Mouse (Mus musculus) midbrain, embryonic 10.5 days (tissue): ENCODE measurements around the gene Olfr921. TPM values are rescaled to one million over a fixed set of nuclear protein-coding genes. Genes with fewer than 3 reads are reported as not detected.

Experiments used
- polyA plus RNA-seq: library from polyadenylated mRNA; unstranded; fragments of >200 nt; fragmentation: Nextera tagmentation; extraction: Ambion mirVana; gene quantifications from 2 replicates; pipeline ENCODE4 v1.2.1, GENCODE M21; 2016

Olfr921 gene
- polyA plus RNA-seq, 1 experiment from 2014 or later = not detected

Other genes with a start within 250 kb of the Olfr921 start
- not detected in 2 replicates for gene Olfr910, start 235.2 kb upstream of the Olfr921 start, polyA plus RNA-seq
- gene Olfr912, start 192.9 kb upstream of the Olfr921 start, polyA plus RNA-seq = not detected in 2 replicates
- gene Olfr913, start 180.3 kb upstream of the Olfr921 start, polyA plus RNA-seq = not detected in 2 replicates
- gene Olfr914, start 168.0 kb upstream of the Olfr921 start, polyA plus RNA-seq = not detected in 2 replicates
- gene Olfr916, start 113.2 kb upstream of the Olfr921 start, polyA plus RNA-seq = not detected in 2 replicates
- gene Olfr917, start 107.2 kb upstream of the Olfr921 start, polyA plus RNA-seq = not detected in 2 replicates
- not detected in 2 replicates for gene Olfr918, start 98.5 kb upstream of the Olfr921 start, polyA plus RNA-seq
- gene Olfr919, start 69.4 kb upstream of the Olfr921 start, polyA plus RNA-seq = not detected in 2 replicates
- 6.0 and 7.2 TPM in 2 replicates for gene Vwa5a, start 54.8 kb upstream of the Olfr921 start, polyA plus RNA-seq
- 0.02 TPM in 1 of 2 replicates, not detected in the other for gene Olfr920, start 20.8 kb upstream of the Olfr921 start, polyA plus RNA-seq
- not detected in 2 replicates for gene Olfr922, start 41.5 kb downstream of the Olfr921 start, polyA plus RNA-seq
- not detected in 2 replicates for gene Olfr923, start 53.5 kb downstream of the Olfr921 start, polyA plus RNA-seq
- gene Olfr924, start 71.4 kb downstream of the Olfr921 start, polyA plus RNA-seq = not detected in 2 replicates
- gene Olfr26, start 82.0 kb downstream of the Olfr921 start, polyA plus RNA-seq = not detected in 2 replicates
- not detected in 2 replicates for gene Olfr926, start 104.1 kb downstream of the Olfr921 start, polyA plus RNA-seq
- not detected in 2 replicates for gene Olfr930, start 156.7 kb downstream of the Olfr921 start, polyA plus RNA-seq
- gene Olfr933, start 199.2 kb downstream of the Olfr921 start, polyA plus RNA-seq = not detected in 2 replicates
- not detected in 2 replicates for gene Olfr934, start 215.2 kb downstream of the Olfr921 start, polyA plus RNA-seq
- not detected in 2 replicates for gene Olfr935, start 226.6 kb downstream of the Olfr921 start, polyA plus RNA-seq